Mouse (Mus musculus) small intestine, adult 2 months (tissue): ENCODE measurements around the gene Mcrs1.

Experiments used
- CTCF ChIP-seq: fragments of 200-500 bp; IDR thresholded peaks from 2 replicates; pipeline ENCODE4 v1.5.1; 2012; ENCODE audit warnings: low read depth, mild to moderate bottlenecking, control low read depth, inconsistent platforms, low read length, moderate library complexity, mixed read lengths; ENCODE audit not compliant: insufficient replicate concordance, insufficient read length; ENCODE audit errors: extremely low read depth
- POLR2A ChIP-seq: fragments of 200-500 bp; IDR thresholded peaks from 2 replicates; pipeline ENCODE4 v1.6.1; 2012; ENCODE audit warnings: low read depth, mild to moderate bottlenecking, control low read depth, inconsistent platforms, low read length, moderate library complexity

GRCm38 (mm10) chr15:99259167-99259729 is 7.5 kb upstream of the Mcrs1 start:
- TF ChIP-seq CTCF = no peak
- no peak for TF ChIP-seq POLR2A
